Mouse (Mus musculus): ENCODE measurements around the gene Gpn2.

The Gpn2 gene

DNA sequence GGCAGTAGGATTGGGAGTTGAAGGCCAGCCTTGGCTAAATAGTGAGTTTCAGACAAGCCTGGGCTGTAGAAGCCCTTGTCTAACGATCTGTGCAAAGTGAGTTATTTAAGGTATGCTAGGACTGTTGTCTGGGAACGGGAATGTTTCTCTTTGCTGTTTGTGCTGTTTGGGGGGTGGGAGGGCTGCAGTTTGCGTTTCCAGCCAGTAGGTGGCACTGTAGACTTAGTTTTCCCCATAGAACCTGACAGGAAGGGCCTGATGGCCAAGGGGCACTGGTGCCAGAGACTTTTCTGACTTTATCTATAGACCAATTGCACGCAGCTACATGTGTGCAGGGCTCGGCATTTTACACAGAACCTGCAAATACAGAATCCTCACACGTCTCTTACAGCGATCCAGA is 8.4 kb downstream of the Gpn2 start:
- DNase-seq (ENCODE audit: low spot score in 2 of 2) = peak; percentile 60 to 63

DNA sequence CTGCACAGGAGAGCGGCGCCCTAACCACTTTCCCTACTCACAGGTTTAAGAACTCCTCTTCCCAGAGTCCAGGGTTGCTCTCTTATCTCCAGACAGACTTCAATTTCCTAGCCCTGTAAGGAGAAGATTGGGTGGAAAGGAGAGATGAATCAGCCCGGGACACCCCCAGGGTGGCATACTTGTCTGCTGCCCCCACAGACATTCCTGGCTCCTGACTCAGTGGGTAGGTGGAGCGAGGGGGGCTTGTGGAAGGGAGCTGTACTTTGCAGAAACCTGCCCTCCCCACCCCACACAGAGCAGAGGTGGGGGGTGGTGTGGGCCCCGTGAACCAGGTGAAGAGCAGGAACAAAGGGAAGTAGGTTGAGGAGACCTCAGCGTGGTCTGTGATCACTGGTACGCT is 11.4 kb downstream of the Gpn2 start:
- DNase-seq (ENCODE audit: low spot score in 2 of 2) = peak in 1 of 2 experiments; percentile 28

DNA sequence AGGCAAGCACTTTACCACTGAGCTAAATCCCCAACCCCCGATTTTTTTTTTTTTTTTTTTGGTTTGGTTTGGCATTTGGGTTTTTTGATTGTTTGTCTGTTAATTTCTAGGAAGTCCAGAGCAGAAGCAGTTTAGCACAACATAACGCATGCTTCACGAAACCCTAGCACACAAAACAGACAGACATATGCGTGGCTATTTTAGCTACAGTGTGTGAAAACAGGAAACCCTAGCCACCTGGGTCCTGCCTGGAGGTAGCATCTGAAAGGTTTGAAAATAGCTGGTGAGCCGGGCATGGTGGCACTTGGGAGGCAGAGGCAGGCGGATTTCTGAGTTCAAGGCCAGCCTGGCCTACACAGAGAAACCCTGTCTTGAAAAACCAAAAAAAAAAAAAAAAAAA is 11.9 kb downstream of the Gpn2 start:
- no peak for DNase-seq (ENCODE audit: low spot score in 2 of 2)

DNA sequence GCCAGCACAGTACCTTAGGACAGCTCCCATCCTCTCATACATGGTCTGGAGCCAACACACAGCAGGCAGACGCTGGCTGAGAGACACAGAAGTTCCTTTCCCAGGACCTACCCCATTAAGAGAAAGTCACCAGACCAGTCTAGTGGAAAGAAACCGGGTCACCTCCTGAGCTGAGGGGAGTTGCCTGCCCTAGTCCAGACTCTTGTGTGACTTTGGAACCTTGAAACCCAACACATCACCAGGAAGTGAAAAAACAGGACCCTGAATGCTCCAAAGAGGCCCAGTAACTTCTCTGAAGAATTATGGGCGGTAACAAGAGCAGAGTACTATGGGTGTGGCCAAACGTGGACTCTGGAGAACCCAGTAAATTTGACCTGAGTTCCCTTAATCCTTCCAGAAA is 14.5 kb downstream of the Gpn2 start:
- no peak for DNase-seq (ENCODE audit: low spot score in 2 of 2)

DNA sequence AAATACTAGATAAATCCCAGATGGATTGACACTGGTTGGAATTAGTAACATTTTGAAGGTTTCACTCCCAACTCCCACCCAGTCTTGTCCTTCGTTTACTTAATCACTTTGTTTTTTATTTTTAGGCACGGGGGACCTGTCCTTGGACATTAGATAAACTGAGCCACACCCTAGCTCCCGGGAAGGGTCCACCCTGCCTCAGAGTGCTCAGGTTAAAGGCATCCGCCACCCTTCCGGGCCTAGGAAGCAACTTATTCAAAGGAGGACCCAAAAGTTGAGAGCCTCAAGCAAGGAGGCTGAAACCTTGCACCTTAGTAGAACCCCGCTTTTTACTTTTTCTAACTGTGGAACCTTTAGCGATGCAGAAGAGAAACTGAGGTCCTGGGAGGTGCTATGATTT is 15.0 kb downstream of the Gpn2 start:
- DNase-seq (ENCODE audit: low spot score in 2 of 2) = no peak

DNA sequence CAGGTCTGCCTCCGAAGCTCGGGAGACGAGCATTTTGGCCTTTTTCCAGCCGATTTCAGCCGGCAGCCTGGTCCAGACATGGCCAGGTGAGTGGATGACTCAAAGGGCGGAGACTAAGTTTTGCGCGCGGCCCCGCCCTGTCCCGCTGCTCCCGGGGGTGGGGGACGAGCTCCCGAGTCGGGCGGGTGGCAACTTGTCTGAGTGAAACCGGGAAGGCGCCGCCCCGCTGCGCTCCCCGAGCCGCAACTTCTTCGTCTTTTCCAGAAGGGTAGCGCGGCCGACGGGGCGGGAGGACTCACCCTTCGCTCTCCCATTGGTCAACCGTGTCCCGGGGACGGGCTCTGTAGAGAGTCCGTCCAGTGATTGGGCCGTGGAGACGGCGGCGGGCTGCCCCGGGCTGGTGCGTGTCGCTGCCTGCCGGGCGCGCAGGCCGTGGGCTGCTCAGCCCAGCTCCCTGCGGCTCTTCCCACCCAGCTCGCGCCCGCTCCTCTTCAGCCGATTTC is 15.5 kb downstream of the Gpn2 start:
- DNase-seq (ENCODE audit: low spot score in 2 of 2) = peak; percentile 75

DNA sequence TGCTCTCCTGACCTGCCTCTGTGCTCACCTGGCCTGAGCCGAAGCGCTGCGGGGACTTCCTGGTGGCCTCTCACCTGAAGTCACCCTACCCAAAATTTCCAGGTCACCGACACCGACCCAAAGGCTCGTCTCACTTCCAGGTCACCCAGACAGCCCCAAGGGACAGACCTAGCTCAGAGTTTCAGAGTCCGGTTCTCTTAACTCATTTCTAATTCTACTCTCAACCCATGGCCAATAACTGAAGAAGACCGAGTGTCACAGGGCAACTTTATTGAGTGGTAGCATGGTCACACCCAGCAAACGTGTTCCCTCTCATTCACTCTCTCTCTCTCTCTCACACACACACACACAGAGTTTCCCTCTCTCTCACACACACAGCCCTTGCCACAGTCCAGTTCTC is 16.1 kb downstream of the Gpn2 start:
- DNase-seq (ENCODE audit: low spot score in 2 of 2) = no peak

DNA sequence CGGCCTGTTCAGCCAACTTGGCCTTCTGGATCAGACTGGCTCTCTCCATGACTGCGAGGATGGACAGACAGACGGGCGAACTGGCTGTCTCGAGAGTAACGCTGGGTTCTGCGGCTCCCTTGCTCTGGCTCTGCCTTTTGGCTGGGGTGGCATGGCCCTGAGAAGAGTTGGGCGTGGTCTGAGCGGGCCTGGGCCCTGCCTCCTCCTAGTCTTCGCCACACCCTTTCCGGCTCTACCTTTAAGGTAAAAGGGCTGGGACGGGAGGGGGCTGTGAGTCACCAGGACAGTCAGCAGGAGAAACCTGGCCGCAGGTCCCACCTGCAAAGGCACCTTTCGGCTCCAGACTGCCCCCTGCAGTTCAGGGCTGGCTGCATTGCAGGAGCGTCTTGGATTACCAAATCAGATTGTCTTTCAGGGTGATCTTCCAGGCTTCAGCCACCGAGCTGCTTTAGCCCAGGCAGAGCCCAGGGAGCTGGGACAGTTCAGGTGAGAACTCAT is 17.6 kb downstream of the Gpn2 start, which contains the start of gene Sfn:
Gene Sfn, minus strand, starts transcription at position 448 of the 498 bp plus-strand sequence.
- no peak for DNase-seq (ENCODE audit: low spot score in 2 of 2)

DNA sequence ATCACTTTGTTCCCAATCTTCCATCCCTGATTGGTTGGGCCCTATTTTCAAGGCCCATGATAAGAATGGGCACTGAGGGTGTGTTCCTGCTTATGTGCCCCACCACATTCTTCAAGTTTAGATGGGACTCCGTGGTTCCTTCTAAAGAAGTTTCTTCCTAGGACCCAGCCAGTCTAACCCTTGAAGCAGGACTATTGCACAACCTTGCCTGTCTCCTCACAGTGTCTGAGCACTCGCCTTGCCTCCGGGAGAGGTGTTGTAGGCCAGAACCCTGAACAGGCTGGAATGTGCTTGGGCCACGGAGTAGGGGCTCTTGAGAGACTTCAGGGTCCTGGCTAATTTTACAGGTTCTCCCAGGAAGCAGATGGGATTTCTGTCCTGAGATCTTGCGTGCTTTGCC is 18.9 kb downstream of the Gpn2 start:
- DNase-seq (ENCODE audit: low spot score in 2 of 2) = no peak

DNA sequence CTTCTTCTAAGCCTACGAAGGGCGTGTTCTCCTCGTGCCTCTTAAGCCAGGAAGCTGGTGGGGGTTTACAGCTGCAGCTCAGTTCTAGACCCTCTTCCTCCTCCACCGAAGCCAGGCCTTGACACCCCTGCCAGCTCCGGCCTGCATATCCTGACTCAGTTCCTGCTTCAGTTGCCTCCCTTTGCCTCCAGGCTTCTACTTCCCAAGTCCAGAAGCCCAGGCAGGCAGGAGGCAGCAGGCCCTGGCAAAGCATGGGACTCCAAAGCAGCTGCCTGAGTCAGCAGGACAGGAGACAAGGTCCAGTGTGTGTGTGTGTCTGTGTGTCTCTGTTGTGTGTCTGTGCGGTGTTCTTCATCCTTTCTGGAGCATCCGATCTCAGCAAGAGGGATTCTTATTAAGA is 20.0 kb downstream of the Gpn2 start:
- no peak for DNase-seq (ENCODE audit: low spot score in 2 of 2)

DNA sequence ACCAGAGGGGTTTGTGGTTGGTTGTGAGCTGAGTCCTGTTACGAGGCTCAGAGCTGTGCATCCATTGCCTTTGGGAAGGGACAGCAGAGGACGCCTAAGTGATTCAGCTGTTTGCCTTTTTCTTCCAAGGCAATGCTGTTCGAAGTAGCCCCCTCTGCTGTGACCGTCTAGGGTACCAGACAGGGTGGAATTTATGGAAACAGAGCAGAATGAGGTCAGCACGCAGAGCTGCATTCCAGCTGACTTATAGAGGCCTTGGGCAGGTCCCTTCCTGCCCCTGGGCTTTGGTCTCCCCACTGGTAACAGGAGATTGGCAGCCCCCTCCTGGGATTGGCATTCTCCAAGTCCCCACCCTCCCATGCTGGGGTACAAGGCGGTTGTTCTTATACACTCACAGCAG is 20.7 kb downstream of the Gpn2 start:
- DNase-seq (ENCODE audit: low spot score in 2 of 2) = no peak

DNA sequence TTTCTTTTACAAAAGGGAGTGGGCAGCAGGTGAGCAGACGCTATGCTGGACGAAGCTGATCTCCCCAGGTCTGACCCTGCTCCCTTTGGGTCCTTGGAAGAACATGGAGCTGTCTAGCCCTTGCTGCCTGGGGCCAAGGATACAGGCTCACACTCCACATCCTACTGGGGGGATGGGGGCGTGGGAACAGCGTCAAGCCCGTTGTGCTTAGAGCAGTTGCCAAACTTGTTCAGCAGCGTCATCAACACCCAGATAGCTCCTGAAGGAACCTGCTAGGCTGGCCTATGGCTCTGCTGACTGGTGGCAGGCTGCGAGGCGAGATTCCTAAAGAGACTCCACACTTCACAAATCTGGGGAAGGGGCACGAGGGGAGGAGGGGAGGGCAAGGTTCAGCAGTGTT is 21.2 kb downstream of the Gpn2 start:
- no peak for DNase-seq (ENCODE audit: low spot score in 2 of 2)

DNA sequence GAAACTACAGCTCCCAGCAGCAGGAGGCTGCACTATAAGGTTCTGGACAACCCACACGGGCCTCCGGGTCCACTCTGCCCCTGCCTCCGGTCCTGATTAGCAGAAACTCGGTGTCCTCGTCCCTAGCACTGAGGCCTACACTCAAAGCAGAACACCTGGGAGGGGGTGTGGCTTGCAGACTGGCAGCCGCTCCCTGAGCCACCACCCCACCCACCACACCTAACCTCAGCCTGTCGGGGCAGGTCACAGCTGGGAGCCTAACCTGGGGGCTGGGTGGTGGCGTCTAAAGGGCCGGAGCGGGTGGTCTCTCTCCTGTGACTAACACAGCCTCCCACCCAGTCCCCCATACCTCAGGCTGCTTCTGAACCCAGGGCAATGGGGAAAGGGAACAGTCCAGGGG is 23.1 kb downstream of the Gpn2 start:
- no peak for DNase-seq (ENCODE audit: low spot score in 2 of 2)

DNA sequence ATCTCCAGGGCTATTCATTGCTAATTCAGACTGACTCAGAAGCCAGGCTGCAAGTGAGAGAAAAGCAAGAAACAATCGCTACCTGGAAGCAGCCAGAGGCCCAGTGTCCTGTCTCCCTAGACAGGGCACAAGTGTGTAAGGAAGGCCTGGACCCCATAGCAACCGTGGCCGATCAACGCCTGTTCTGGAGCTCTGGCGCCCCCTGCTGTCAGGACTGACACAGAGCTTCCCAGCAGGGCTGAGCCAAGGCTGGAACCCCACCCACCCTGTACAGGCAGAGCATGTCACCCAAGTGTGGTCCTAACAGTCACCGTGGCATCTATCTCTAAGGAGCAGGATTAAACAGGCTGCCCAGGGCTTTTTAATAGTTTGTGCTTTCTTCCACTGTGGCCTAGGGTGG is 25.6 kb downstream of the Gpn2 start:
- peak; percentile 70 to 71 for DNase-seq (ENCODE audit: low spot score in 2 of 2)

DNA sequence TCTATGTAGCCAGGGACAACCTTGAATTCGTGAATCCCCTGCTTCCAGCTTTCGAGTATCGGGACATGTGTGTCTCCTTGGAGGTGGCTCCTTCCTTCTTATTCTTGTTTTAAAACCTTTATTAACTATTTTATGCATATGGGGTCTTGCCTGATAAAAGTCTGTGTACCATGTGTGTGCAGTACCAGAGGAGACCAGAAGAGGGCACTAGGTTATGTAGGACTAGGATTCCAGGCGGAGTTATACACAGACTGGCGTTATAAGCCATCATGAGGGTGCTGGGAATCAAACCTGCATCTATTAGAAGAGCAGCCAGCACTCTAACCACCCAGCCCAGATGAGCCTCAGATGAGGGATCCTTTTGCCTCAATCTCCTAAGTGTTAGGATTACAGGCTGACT is 27.7 kb downstream of the Gpn2 start:
- DNase-seq (ENCODE audit: low spot score in 2 of 2) = no peak

DNA sequence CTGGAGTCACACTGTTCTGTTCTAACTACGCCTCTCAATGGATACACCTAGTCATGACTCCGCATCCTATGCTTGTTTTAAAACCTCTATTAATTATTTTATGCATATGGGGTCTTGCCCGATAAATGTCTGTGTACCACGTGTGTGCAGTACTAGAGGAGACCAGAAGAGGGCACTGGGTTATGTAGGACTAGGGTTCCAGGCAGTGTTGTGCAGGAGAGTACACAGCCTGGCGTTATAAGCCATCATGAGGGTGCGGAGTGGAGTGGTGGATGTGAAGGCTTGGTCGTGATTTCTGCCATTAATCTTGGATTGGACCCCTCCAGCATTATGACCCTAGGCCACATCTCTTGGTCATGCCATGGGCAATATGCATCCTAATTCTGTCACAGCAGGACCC is 28.3 kb downstream of the Gpn2 start:
- DNase-seq (ENCODE audit: low spot score in 2 of 2) = no peak

DNA sequence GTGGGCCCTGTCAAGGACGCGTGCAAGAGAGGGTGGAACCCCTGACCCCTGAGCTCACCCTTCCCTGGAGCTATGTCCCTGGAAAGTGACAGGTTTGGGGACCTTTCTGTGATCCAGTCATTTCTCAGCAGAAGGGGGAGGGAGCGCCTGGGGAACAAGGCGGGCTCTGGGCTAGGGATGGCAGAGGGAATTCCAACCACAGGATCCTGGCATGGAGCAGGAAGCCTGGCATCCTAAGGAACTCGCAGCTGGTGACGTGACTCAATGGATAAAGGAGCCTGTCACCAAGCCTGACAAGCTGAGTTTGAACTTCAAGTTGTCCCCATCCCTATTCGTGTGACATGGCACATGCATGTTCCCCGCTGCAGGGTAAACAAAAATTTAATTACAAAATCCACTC is 28.9 kb downstream of the Gpn2 start:
- no peak for DNase-seq (ENCODE audit: low spot score in 2 of 2)

DNA sequence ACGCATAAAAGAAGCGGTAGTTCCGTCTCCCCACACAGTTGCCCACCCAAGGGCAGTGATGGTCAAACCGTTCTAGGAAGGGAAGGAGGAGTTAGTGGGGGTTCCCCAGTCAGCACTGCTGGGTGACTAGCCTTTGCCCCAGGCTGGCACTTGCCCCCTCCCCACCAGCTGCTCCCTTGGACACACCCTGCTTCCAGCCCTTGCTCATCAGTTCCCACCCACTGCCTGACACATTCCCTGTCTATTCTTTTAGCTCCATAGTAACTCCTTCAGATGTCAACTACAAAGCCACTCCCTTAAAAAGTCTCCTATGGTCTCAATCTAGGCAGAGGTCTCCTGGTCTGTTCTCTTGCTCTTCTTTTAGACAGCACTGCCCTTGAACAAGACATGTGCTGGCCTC is 29.7 kb downstream of the Gpn2 start:
- no peak for DNase-seq (ENCODE audit: low spot score in 2 of 2)

DNA sequence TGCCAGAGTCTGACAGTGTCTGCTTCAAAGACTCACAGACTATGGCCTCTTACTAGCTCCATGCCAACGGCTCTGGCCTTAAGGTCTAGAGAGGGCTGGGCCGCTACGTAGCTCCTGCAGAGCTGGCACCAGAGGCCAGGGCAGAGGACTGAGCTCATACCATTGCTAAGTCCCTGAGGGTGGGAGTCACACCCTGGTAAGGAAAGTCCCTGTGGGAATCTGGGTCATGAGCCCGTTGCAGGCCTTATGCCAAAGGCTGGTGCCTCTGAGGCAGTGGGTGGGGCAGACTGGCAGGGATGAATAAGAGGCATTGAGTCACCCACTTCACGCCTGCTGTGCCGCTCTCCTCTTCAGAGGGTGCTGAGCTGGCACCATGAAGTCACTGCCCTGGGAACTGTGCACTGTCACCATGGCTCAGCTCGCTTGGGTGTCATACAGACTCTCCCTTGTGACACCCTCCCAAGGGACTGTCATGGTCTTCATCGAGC is 30.2 kb downstream of the Gpn2 start:
- DNase-seq (ENCODE audit: low spot score in 2 of 2) = peak; percentile 77 to 79

DNA sequence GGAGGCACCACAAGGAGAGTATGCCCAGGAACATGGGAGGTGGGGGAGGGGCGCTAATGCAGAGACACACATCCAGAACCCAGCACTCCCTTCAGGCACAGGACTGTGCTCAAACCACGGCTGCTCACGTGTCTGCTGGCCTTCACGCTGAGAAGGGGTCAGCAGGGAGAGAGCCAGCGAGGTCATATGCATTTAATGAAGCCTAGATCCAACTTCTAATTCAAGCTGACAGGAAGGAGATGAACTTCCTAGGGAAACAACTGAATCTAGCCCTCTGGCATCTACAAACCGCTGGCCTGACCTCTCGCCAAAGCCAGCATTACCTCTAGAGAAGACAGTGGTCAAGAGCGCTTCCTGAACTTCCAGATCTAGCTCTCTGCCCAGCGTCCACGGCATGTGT is 31.3 kb downstream of the Gpn2 start:
- DNase-seq (ENCODE audit: low spot score in 2 of 2) = no peak

DNA sequence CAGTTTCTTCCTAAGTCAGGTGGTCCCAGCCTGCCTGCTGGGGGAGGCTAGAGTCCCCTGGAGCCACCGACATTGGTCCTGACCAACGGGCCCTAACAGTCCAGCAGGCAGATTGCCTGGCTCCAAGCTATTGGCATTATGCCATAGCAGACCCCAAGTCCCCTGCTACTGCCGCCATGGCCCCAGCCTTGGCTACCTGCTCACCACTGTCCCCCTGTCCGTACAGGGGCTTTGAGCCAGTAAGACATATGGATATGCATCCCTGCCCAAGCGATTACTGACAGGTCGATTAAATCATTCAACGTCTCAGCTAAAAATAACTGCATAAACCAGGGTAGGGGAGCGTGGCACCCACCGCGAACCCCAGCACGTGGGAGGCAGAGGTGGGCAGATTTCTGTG is 33.8 kb downstream of the Gpn2 start:
- DNase-seq (ENCODE audit: low spot score in 2 of 2) = no peak

DNA sequence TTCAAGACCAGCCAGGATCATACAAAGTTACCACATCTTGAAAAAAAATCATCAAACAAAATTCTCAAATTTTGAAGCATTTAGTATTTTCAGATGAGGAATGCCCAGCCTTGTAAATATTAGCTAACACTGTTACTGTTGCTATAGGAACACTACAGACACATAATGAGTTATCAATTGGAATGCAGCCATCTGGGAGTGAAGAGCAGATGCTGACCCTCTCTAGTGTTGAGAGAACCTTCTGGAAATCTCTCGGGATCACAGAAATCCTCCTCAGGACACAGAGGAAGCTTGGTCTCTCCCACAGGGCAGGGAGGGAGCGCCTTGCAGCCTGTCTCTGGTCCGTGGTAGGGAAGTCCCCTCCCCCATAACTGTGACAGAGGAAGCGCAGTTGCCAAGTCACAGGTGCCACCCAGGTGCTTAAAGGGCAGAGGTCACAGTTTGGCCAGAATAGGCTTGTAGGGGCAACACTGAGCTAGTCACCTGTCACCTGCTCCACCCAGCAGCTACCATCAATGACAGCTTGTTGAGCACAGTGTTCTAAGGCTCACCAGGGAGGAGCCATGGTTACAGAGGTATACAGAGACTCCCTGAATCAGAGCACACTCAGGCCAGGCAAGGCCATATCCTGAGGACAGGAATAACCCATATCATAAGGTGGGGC is 35.4 kb downstream of the Gpn2 start:
- DNase-seq (ENCODE audit: low spot score in 2 of 2) = no peak

DNA sequence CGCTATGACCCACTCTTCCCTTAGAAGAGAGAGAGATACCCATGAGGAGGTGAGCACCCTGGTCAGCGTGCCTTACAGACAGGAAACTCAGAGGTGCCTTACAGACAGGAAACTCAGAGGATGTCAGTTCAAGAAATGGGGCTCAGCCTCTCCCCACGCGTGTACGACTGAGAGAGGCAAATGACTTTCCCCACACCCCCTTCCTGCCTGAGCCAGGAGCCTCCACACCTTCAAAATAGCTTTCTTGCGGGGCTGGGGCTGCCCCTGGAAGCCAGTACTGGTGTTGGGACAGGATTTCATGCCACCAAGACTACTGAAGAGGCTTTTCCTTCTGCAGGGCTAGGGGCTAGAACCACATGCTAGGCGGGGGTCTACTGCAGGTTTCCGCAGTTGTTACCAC is 36.5 kb downstream of the Gpn2 start:
- no peak for DNase-seq (ENCODE audit: low spot score in 2 of 2)

DNA sequence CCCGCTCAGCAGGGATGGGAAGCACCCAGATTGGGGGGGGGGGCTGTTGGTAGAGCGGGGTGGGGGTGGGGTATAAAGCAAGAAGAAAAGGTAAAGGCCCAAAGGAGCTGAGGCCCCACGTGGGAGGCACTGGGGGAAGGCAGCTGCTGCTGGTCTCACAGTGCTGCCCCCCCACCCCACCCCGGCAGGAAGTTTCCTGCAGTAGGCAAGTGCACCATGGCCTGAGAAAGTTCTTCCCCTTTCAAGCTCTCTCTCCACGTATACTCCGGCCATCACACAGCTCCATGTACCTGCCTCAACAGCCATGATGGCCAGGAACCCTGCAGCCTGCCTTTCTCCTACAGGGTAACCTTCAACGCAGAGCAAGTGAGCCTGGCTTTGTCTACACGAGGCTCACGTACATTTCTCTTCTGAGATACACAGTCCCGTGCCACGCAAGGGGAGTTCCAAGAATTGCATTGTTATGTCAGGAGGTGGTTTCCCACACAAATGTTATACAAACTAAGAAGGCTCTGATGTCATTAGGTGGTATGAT is 38.1 kb downstream of the Gpn2 start:
- no peak for DNase-seq (ENCODE audit: low spot score in 2 of 2)
